Mouse (Mus musculus) kidney, adult 8-10 months (tissue): Measurements from ENCODE around the gene Mybl2.

Experiments used
- DNase-seq, 2 experiments: peaks; one replicate each; pipeline ENCODE4 v3.0.0; 2022

Mybl2 gene

DNA sequence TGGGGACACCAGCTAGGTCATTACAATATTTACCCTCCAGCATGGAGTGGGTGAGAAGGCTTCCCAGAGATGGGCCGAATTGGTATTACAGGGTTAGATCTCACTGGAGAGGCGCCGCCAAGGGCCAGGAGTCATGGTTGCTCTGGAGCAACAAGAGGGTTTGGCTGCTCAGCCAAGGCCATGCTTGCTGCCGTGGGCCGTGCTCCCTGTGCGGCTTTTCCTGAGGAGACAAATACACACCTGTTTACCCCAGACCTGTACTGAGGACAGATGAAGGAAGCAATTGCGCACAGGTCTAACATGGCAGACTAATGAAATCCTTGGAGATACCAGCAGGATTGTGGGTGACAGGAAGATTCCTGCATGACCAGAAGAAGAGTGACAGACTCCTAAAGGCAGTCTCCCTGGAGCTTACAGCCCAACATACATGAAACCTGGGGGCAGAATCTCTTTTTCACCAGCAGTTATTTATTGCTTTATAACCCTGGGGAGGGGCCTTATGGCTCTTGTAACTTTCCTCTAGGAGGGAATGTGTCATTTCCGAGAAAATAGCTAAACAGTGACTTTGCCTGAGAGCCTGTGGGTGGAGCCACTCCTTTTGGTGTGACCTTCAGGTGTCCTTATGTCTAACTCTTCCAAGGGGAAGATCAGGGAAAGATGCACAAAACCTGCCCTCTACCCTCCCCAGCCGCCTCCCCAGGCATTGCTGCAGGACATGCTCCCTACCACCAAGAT, 18.7 kb downstream of the Mybl2 start:
- DNase-seq, result peak; percentile 21 to 24

DNA sequence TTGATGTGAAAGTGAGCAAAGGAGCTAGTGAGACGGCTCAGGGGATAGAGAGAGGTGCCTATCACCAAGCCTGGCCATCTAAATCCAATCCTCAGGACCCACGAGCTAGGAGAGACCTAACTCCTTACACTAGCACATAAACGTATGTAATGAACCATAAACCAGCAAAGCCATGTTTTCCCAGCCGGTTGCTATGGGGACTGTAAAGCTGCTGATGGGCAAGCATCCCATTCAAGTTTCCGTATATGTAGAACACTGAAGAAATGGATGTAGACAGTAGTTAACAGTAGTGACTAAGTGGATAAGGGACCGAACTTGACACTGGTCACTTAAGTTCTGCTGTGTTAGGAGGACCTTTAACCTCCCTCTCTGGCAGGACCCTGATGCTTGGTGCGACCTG, 19.5 kb downstream of the Mybl2 start:
- no peak for DNase-seq

GRCm38 (mm10) chr2:163074808-163075207, 20.3 kb downstream of the Mybl2 start:
- DNase-seq, result no peak

- DNase-seq, result no peak
Observed at GRCm38 (mm10) chr2:163075234-163075633, 20.7 kb downstream of the Mybl2 start.

- DNase-seq, result peak; percentile 17 to 61
Observed at GRCm38 (mm10) chr2:163079041-163079440, 24.6 kb downstream of the Mybl2 start.

GRCm38 (mm10) chr2:163082591-163082990, 28.1 kb downstream of the Mybl2 start:
- peak; percentile 34 to 61 for DNase-seq

DNA sequence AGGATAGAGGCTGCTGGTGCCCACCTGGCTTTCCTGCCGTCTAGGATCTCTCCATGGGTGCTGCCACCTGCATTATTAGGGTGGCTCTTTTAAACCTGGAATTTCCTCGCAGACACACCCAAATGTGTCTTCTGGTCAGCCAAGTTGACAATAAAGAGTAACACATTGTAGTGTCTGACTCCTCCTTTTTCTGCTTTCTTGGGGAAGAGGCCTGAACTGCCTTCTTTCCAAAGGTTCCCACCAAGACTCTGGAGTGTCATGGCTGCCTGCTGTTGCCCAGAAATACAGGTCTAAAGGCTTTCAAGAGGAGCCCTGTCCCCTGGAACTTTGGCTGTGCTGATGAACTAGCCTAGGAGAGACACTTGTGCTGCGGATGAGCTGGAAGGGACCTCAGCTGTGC, 30.0 kb downstream of the Mybl2 start:
- DNase-seq, result no peak

DNA sequence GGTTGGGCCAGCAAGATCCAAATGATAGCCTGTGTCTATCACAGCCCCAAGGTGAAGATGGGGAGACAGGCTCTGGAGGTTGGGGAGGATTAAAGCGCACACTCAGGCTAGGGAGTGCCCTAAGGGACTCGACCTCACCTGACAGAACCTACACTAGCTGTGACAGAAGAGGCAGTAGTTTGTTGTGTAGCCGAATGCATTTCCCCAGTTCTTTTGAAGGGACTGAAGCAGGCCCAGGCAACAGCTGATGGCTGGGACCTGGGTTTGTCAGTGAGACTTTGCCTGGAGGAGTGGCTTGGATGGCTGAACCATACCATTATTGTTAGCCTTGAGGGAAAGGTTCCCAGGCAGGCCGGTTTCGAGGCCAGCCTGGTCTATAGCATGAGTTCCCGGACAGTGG, 30.6 kb downstream of the Mybl2 start:
- no peak for DNase-seq

GRCm38 (mm10) chr2:163086561-163086960, 32.1 kb downstream of the Mybl2 start:
- DNase-seq, result no peak

DNA sequence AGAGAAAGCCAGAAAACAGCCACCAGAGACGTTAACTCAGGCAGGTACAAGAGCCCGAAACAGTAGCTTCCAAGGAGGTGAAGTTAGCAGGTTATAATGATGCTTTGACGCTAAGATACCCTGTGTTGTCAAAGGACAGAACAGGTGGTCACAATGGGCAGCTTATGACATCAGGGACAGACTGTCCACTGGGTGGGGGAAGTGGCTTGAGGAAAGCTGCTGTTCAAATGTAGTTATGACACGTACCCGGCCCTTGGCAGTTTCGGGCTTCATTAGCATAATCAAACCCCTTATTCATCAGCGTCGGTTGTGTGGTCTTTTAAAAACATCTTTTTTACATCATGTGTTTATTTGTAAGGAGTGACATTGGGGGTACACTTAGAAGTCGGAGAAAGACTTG, 33.2 kb downstream of the Mybl2 start, which contains the start of gene Gtsf1l:
TSS of gene Gtsf1l (minus strand) at position 128 of the 400 bp plus-strand sequence.
- DNase-seq, result no peak

DNA sequence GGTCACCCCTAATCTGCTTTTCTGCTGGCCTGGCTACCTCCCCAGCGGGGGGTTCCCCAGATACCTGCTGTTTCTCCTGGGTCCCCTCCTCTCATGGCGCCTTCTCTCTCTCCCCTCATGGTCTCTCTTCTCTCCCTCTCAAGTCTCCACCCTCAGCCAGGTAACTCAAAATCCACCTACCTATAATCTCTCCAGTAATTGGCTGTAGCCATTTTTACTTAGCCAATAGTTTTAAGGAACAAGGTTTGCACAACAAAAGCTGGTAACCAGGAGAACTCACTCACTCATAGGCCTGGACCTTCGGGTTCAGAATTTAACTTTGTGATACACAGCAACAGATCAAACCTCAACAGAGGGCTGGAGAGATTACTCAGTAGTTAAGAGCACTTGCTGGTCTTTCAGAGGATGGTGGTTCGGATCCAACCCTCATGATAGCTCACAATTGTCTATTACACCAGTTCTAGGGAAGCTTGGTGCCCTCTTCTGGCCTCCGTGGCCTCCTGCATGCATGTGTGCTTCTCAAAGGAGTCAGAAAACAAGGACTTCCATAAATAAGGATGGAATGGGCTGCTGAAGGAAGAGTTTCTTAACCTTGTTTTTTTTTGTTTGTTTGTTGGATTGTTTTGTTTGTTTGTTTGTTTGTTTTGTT, 35.1 kb downstream of the Mybl2 start:
- DNase-seq, result peak in 1 of 2 experiments; percentile 50

GRCm38 (mm10) chr2:163094909-163095308, 40.4 kb downstream of the Mybl2 start:
- DNase-seq, result no peak

- DNase-seq, result peak in 1 of 2 experiments; percentile 15
Observed at GRCm38 (mm10) chr2:163095784-163096183, 41.3 kb downstream of the Mybl2 start.

- no peak for DNase-seq
Observed at GRCm38 (mm10) chr2:163099919-163100318, 45.4 kb downstream of the Mybl2 start.

GRCm38 (mm10) chr2:163100551-163100950, 46.1 kb downstream of the Mybl2 start:
- DNase-seq, result no peak

- DNase-seq, result peak in 1 of 2 experiments; percentile 55
Observed at GRCm38 (mm10) chr2:163101646-163102203, 47.2 kb downstream of the Mybl2 start.

GRCm38 (mm10) chr2:163102216-163102615, 47.7 kb downstream of the Mybl2 start:
- no peak for DNase-seq

DNA sequence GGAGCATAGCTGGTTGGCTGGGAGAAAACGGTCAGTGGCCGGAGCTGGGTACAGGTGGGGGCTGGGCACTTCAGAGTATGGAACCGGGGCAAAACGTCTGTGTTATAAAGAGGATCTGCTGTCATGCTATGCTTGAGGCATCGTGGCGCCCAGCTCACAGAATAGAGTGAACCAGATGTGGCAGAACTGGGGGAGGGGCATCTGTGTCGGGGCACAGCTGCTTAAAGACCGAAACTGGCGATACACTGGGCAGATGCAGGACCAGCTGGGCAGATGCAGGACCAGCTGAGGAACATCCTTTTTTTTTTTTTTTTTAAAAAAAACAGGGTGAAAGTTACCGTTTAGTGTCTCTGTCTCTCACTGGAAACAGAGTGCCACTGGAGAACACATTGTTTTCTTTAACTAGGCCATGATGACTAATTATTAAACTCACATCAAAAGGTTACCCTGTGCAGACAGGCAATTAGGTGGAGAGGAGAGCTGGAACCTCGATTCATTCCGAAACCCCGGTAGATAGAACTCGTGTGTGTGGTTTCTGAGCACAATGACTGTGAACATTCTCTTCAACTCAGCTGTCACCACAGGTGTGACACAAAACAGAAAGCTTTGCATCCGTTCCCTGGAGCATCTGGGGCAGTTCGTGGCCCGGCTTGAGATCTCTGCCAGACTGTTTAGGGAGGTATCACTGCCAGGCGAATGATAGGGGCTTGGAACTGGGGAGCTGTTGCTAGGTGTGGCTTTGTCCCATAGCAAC, 48.6 kb downstream of the Mybl2 start:
- DNase-seq, result no peak

GRCm38 (mm10) chr2:163104086-163104770, 49.7 kb downstream of the Mybl2 start:
- no peak for DNase-seq

GRCm38 (mm10) chr2:163108385-163108784, 53.9 kb downstream of the Mybl2 start:
- no peak for DNase-seq

GRCm38 (mm10) chr2:163110706-163111105, 56.2 kb downstream of the Mybl2 start:
- no peak for DNase-seq

GRCm38 (mm10) chr2:163111413-163112201, 57.1 kb downstream of the Mybl2 start:
- DNase-seq, result no peak
